Mouse (Mus musculus) hindbrain, embryonic 10.5 days (tissue): ENCODE measurements around the gene Stard5. TPM values are rescaled to one million over a fixed set of nuclear protein-coding genes. Genes with fewer than 3 reads are reported as not detected.

Experiments used
- DNase-seq: peaks from one replicate; pipeline ENCODE4 v3.0.0-alpha.2; 2017; ENCODE audit warnings: low spot score
- H3K27ac ChIP-seq: fragments of 300-500 bp; sonication (generic); 2 replicates; pipeline ENCODE4 v1.5.1; 2016; ENCODE audit warnings: mild to moderate bottlenecking, moderate library complexity
- H3K27me3 ChIP-seq: fragments of 300-500 bp; sonication (generic); 2 replicates; pipeline ENCODE4 v1.6.1; 2016; ENCODE audit warnings: mild to moderate bottlenecking; ENCODE audit not compliant: poor library complexity, insufficient read depth, severe bottlenecking
- H3K36me3 ChIP-seq: fragments of 300-500 bp; sonication (generic); 2 replicates; pipeline ENCODE4 v1.6.1; 2016; ENCODE audit warnings: mild to moderate bottlenecking, moderate library complexity
- H3K4me1 ChIP-seq: fragments of 300-500 bp; sonication (generic); replicated peaks from 2 replicates; pipeline ENCODE4 v1.6.1; 2016; ENCODE audit warnings: mild to moderate bottlenecking
- H3K4me3 ChIP-seq: fragments of 300-500 bp; sonication (generic); 2 replicates; pipeline ENCODE4 v1.5.1; 2016; ENCODE audit warnings: mild to moderate bottlenecking, moderate library complexity
- H3K9me3 ChIP-seq: fragments of 300-500 bp; sonication (generic); 2 replicates; pipeline ENCODE4 v1.6.1; 2016; ENCODE audit warnings: mild to moderate bottlenecking, moderate library complexity
- WGBS: fragments of 180-500 bp; shearing (Covaris S2); methylation state at CpG from one replicate; pipeline ENCODE4 v1.1.7; 2016; 5-methylcytosine and 5-hydroxymethylcytosine counted together
- polyA plus RNA-seq: library from polyadenylated mRNA; unstranded; fragments of >200 nt; fragmentation: Nextera tagmentation; extraction: Ambion mirVana; gene quantifications from 2 replicates; pipeline ENCODE4 v1.2.1, GENCODE M21; 2016

The Stard5 gene
- polyA plus RNA-seq: 12.8 and 14.2 TPM in 2 replicates

DNA sequence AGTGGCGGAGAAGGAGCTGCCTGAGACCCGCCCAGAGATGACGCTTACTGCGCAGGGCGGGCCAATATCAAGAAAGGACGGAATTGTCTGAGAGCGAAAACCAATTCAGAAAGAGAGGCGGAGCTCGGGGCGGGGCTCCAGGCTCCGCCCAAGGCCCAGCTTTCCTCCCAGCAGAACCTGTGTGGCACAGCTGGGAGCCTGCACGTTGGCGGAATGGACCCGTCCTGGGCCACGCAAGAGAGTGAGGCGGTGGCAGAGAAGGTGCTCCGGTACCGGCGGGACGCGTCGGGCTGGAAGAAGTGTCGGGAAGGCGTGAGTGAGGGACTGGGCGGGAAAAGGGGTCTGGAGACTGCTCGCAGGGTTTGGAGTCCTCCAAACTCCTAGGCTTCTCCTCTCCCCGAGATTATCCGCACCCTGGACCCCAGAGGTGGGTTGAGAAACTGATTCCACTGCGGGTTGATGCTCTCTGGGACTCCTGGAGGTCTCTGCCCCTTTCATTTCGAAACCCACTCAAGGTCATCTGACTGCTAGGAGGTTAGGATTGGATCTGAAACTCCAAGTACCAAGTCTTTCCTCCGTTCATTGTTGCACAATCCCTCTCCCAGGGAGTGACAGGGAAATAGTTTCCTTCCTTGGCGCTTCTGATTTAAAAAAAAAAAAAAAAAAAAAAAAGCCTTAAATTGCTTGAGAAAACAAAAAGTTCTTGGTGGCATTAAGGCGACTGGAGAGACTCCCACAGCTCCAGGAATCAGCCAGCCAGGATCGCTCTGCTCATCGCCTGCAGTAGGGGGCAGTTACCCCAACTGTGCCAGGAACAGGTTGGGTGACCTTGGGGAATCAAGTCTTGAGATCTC is at the start of gene Stard5:
Stard5 (plus strand) TSS at position 132 of the 854 bp plus-strand sequence.
- H3K4me3 ChIP-seq: peak within 1 kb of the TSS; percentile 71
- WGBS: under 1% methylated on average over 35 of the region's 35 CpGs
- peaks cover 23% of the 10 kb centered on the region for H3K4me1 ChIP-seq
- H3K9me3 ChIP-seq: no peaks in the 10 kb centered on the region
- H3K27ac ChIP-seq: peak within 1 kb of the TSS; percentile 88
- H3K36me3 ChIP-seq: peaks cover 10% of the 10 kb centered on the region
- peak; percentile 88 for DNase-seq
- H3K27me3 ChIP-seq: no peaks in the 10 kb centered on the region

DNA sequence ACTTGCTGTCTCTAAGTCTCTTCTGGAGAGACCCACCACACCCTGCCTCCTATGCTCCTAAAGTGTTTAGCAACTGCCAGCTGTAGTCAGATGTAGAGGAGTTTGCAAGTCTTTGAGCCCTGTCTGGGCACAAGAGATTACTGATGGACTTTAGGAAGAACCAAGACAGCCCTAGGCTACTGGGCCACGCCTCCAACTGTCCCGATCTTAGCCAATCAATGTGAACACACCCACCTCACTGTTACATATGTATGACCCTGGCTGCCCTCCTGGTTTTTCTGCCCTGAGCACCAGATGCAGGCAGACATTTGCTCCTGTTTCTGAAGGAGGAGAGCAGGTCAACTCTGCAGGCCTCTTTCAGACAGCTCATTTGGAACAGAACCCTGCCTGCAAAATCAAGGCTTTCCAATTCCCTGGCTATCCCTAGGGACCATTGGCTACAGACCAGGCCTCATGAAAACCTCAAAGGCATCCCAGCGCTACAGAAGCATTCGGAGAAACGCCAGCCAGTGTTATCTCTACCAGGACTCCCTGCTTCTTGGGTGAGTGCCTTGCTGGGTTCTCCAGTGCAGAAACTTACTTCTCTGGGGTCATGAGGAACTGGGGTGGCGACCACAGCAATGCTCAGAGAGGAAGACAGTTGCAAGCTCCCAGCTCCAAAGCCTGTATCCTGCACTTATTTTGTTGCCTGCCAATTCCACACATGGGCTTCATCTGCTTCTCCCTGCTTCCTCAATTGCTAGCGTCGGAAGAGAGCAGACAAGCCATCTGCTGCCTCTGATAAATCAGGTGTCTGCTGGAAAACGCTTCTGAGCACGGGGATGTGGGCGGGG is 46.9 kb upstream of the Stard5 start, which contains the start of gene Tmc3:
Tmc3 (plus strand) TSS at position 289 of the 833 bp plus-strand sequence.
- H3K27ac ChIP-seq: peak within 1 kb of the TSS; percentile 66; the same call in 1 of the 2 replicates
- no peaks in the 10 kb centered on the region for H3K9me3 ChIP-seq
- no peaks in the 10 kb centered on the region for H3K27me3 ChIP-seq
- peaks cover 11% of the 10 kb centered on the region for H3K4me1 ChIP-seq
- 56% methylated on average over 11 of the region's 11 CpGs for WGBS
- no peak within 1 kb of the TSS for H3K4me3 ChIP-seq
- peak; percentile 33 for DNase-seq
- H3K36me3 ChIP-seq: no peaks in the 10 kb centered on the region

DNA sequence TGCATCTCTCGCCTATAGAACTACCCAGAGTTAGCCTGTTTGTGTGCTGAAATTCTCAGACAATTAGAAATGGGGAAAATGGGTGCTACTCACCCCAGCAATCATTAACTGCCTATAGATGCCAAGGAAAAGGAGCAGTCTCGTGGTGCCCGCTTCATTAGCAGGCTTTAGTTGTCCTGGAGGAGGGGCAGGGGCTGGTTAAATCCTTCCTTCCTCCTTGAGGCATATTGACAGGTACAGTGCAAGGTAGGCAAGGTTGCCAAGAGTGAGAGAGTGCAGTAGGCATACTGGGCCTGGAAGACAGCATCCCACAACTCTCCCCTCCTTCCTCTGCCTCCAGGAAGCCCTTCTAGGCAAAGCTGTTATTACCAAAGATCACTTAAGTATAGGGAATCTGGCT is 37.7 kb upstream of the Stard5 start:
- no peak overlapping the region for H3K27ac ChIP-seq
- H3K4me1 ChIP-seq: no peaks in the 10 kb centered on the region
- no peaks in the 10 kb centered on the region for H3K9me3 ChIP-seq
- WGBS: 88% methylated on average over 3 of the region's 3 CpGs
- DNase-seq: no peak
- H3K36me3 ChIP-seq: no peaks in the 10 kb centered on the region
- no peaks in the 10 kb centered on the region for H3K27me3 ChIP-seq
- H3K4me3 ChIP-seq: no peak overlapping the region

DNA sequence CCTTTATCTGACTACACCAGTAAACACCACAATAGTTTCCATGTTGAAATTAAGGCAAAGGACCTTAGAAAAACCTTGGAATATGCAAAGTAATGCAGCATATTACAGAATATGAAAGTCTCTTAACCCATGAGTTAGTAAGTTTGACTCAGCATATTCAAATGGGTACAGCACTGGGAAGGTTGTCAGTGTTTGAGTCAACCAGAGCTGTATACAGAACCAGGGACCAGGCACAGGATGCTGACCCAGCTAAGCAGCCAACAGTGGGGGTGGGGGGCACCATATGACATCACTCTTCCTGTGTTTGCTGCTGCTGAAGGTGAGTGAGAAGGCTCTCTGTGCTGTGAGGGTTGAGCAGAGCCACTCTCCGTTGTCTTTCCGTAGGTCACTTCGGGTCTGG is 34.7 kb upstream of the Stard5 start:
- 94% methylated on average over 3 of the region's 3 CpGs for WGBS
- Histone ChIP-seq H3K4me1 (no peaks in the 10 kb centered on the region), H3K36me3 (no peaks in the 10 kb centered on the region), H3K4me3 (no peak overlapping the region), H3K9me3 (no peaks in the 10 kb centered on the region), H3K27me3 (no peaks in the 10 kb centered on the region), H3K27ac (no peak overlapping the region)
- no peak for DNase-seq

DNA sequence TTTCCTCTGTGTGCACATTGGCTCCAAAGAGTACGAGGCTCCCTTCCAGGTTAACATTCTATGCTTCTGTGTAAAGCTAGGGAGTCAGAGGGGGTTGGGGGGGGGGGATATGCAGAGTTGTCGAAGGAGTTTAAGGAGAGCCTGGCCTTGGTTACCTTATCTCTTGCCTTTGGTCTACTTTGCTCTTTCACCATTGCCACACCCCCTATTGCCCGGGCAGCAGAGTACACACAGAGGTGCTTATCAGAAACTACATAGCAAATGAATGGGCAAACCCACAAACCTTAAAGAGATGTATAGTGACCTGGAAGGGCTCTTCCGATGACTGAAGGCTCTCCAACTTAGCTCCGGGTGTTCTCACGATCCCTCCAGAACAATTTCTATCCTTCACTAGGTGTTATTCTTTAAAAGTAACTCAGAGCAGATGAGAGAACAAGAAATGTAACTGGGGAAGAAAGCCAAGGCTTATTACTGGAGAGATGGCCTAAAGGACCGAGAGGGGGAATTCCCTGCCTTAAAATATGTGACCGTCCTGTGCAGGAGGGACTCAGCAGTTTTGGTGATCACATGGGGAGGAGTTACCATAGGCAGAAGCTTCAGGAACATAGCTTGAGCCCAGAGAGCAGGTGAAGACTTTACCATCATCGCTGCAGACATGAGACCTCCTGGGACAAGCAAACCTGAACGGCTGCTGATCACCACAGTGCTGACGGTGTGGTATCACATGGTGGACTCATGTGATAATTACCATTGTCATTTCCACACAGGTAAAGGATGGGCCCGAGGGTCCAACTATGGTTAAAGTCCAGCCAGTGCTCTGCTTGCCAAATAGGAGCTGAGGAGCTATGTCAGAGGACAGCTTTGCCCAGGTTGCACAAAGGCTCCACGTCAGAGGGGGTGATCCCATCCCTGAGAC is 32.5 kb upstream of the Stard5 start:
- H3K27me3 ChIP-seq: no peaks in the 10 kb centered on the region
- H3K4me1 ChIP-seq: no peaks in the 10 kb centered on the region
- 89% methylated on average over 13 of the region's 13 CpGs for WGBS
- H3K9me3 ChIP-seq: no peaks in the 10 kb centered on the region
- no peak overlapping the region for H3K4me3 ChIP-seq
- H3K27ac ChIP-seq: no peak overlapping the region
- DNase-seq: no peak
- H3K36me3 ChIP-seq: no peaks in the 10 kb centered on the region

DNA sequence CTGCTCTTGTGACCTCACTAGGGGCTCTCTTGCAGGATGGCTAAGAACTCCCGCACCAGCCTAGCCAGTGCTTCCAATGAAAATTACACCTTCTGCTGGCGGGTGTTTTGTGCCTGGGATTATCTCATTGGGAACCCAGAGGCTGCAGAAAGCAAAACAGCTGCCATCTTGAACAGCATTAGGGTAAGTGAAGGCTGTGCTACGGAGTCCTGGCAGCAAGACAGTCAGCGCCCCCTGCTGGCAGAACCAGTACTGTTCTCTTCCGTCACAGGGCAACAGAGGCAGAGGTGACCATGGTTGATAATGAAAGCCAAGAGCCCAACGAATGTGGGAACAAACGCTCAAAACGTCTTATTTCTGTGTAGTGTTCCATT is 31.9 kb upstream of the Stard5 start:
- Histone ChIP-seq H3K4me1 (no peaks in the 10 kb centered on the region), H3K4me3 (no peak overlapping the region), H3K9me3 (no peaks in the 10 kb centered on the region), H3K27ac (no peak overlapping the region), H3K27me3 (no peaks in the 10 kb centered on the region), H3K36me3 (no peaks in the 10 kb centered on the region)
- peak; percentile 59 for DNase-seq
- WGBS: 59% methylated on average over 8 of the region's 8 CpGs

DNA sequence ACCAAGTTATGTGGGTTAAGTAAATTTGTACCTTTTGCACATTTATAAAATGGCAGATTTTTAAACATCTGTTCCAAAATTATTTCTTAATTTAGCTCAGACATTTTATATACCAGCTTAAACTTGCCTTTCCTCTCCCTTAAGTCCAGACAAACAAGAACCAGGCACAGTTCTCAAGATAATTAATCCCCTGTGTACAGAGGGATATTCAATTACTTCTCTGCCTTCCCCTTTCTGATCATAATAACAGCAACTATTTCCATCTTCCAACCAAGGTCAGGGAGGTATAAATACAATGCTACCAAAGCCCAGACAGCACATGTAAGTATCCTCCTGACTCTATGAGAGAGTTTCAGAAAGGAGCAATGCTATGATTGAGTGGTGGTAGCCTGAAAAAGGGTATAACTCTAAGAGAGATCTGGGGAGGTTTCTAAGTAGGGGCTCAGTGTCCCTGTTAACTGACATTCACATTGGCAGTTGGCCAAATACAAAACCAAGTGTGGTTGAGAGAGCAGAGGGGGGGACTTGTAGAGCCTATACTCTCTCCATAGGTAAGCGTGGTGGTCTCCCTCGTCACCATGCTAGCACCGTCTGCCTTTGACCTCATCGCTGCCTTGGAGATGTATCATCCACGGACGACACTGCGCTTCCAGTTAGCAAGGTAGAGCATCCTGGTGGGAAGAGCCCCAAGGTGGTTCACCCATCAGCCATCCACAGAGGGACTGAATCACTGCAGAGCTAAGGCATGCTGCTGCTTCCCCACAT is 27.4 kb upstream of the Stard5 start:
- no peak for DNase-seq
- 90% methylated on average over 7 of the region's 7 CpGs for WGBS
- Histone ChIP-seq H3K4me1 (no peaks in the 10 kb centered on the region), H3K27ac (no peak overlapping the region), H3K36me3 (no peaks in the 10 kb centered on the region), H3K4me3 (no peak overlapping the region), H3K9me3 (no peaks in the 10 kb centered on the region), H3K27me3 (no peaks in the 10 kb centered on the region)

DNA sequence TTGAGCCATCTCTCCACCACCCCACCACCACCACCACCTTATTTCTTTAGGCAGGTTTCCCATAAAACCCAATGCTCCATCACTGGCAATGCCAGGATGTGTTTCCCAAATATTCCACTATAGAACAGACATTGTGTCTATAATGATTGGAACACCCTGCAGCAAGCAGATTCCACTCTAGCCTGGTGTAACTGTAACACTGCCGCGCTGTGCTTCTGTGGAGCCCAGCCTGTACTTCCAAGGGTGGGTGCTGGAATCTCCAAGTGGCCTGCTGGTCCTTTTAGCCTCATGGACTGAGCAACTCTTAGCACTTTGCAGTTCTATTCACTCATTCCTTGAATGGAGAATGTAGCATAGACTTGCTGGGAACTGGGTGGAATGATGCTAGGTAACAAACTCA is 25.0 kb upstream of the Stard5 start:
- WGBS: 98% methylated on average over 2 of the region's 2 CpGs
- Histone ChIP-seq H3K9me3 (no peaks in the 10 kb centered on the region), H3K27me3 (no peaks in the 10 kb centered on the region), H3K36me3 (no peaks in the 10 kb centered on the region), H3K27ac (no peak overlapping the region), H3K4me3 (no peak overlapping the region), H3K4me1 (no peaks in the 10 kb centered on the region)
- no peak for DNase-seq

DNA sequence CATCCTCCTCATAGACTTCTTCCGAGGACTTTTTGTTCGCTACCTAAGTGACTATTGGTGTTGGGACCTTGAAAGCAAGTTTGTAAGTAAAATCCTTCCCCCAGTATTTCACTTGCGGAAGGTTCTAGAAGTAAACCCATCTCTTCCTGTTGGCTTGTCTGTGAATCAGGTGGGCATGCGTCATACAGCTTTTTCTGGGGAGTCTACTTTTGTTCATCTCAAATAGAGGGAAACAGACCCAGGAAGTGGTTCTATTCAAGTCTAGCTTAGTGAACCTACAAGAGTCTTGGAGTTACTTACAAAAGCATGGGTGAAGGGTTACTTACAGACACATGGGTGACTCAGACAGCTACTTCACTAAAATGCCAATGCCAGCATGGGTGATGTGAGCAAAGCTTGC is 21.9 kb upstream of the Stard5 start:
- H3K27ac ChIP-seq: no peak overlapping the region
- 95% methylated on average over 4 of the region's 4 CpGs for WGBS
- H3K9me3 ChIP-seq: no peaks in the 10 kb centered on the region

DNA sequence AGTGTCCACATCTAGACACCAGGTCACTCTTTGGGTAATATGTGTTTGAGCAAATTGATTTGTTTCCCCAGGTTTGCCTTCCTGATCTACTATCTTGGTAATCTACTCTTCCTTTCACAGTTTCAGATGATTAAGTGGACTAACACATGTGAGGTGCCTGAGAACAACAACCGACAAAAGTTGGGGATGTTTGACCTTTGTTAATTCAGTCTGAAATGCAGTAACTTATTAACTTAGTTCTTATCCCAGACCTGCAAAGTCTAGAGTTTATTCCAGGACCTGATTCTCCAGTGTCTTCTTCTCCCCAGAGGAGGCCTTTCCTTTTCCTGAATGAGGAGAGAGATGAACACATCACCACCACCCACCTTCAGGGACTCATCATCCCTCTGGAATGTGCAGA is 19.9 kb upstream of the Stard5 start:
- Histone ChIP-seq H3K36me3 (no peaks in the 10 kb centered on the region), H3K4me3 (no peak overlapping the region), H3K9me3 (no peaks in the 10 kb centered on the region), H3K4me1 (no peaks in the 10 kb centered on the region), H3K27ac (no peak overlapping the region), H3K27me3 (no peaks in the 10 kb centered on the region)
- no peak for DNase-seq
- WGBS: 97% methylated on average over 1 of the region's 1 CpGs

More for the DNA sequence above, 21.9 kb upstream of the Stard5 start:
- Histone ChIP-seq H3K27me3 (no peaks in the 10 kb centered on the region), H3K4me3 (no peak overlapping the region), H3K4me1 (no peaks in the 10 kb centered on the region), H3K36me3 (no peaks in the 10 kb centered on the region)
- no peak for DNase-seq

DNA sequence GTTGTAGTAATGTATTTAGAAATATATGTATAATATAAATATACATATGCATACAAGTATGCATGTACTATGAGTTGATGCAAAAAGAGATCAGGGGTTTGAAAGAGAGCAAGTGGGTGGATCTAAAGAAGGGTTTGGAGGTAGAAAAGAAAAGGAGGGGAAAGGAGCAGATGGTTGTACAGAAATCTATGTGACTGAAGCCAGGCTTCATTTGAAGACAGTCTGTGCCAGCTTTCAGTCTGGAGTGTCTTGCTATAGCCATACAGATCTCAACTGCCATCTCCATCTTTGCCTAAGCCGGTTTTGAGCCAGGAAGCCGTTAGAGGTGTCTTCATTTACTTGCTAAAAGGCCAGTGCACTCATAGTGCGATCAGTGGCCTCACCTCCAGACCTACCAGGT is 16.5 kb upstream of the Stard5 start:
- no peaks in the 10 kb centered on the region for H3K36me3 ChIP-seq
- no peaks in the 10 kb centered on the region for H3K27me3 ChIP-seq
- H3K9me3 ChIP-seq: no peaks in the 10 kb centered on the region
- no peak overlapping the region for H3K4me3 ChIP-seq
- no peak overlapping the region for H3K27ac ChIP-seq
- no peaks in the 10 kb centered on the region for H3K4me1 ChIP-seq
- no peak for DNase-seq
- WGBS: 92% methylated on average over 3 of the region's 3 CpGs

DNA sequence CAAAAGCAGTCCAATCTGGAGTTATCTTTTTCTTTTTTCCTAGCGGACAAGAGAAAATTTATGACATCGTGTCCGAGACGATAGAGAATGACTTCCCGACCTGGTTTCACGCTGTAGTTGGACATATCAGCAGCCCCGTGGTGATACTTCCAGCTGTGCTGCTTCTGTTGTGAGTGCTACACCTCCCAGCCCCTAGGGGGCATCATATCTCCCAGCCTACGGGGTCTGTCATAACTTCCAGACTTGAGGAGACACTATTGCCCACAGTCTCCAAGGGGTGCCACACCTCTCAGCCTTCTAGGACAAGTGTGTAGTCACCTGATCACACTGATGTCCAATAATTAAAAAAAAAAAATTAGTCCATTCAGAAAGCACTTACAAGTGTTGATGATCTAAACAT is 15.9 kb upstream of the Stard5 start:
- Histone ChIP-seq H3K27me3 (no peaks in the 10 kb centered on the region), H3K9me3 (no peaks in the 10 kb centered on the region), H3K36me3 (no peaks in the 10 kb centered on the region), H3K4me1 (no peaks in the 10 kb centered on the region), H3K27ac (no peak overlapping the region), H3K4me3 (no peak overlapping the region)
- 93% methylated on average over 8 of the region's 8 CpGs for WGBS
- no peak for DNase-seq
